Mouse (Mus musculus) heart, embryonic 10.5 days (tissue): ENCODE measurements at regions not wholly inside any gene's neighbourhood (a gene's known extent, or its start where the extent isn't known, plus 50 kb on each side); places are given as distances from the start of the nearest gene placed in this dataset.

Source experiments
- DNase-seq: peaks from one replicate; pipeline ENCODE4 v3.0.0-alpha.2; 2017; ENCODE audit warnings: low spot score
- H3K27ac ChIP-seq: fragments of 300-500 bp; sonication (generic); 2 replicates; pipeline ENCODE4 v1.5.1; 2016; ENCODE audit warnings: mild to moderate bottlenecking
- H3K27me3 ChIP-seq: fragments of 300-500 bp; sonication (generic); 2 replicates; pipeline ENCODE4 v1.6.1; 2016; ENCODE audit warnings: mild to moderate bottlenecking; ENCODE audit not compliant: poor library complexity, insufficient read depth, severe bottlenecking
- H3K36me3 ChIP-seq: fragments of 300-500 bp; sonication (generic); 2 replicates; pipeline ENCODE4 v1.6.1; 2016; ENCODE audit warnings: mild to moderate bottlenecking, moderate library complexity
- H3K4me1 ChIP-seq: fragments of 300-500 bp; sonication (generic); 2 replicates; pipeline ENCODE4 v1.6.1; 2016; ENCODE audit warnings: mild to moderate bottlenecking
- H3K4me3 ChIP-seq: fragments of 300-500 bp; sonication (generic); 2 replicates; pipeline ENCODE4 v1.5.1; 2016; ENCODE audit warnings: mild to moderate bottlenecking, moderate library complexity
- H3K9me3 ChIP-seq: fragments of 300-500 bp; sonication (generic); 2 replicates; pipeline ENCODE4 v1.6.1; 2016; ENCODE audit warnings: mild to moderate bottlenecking, moderate library complexity
- WGBS: fragments of 180-500 bp; shearing (Covaris S2); methylation state at CpG from one replicate; pipeline ENCODE4 v1.1.7; 2016; 5-methylcytosine and 5-hydroxymethylcytosine counted together

- H3K27ac ChIP-seq = no peak overlapping the region
- no peaks in the 10 kb centered on the region for H3K36me3 ChIP-seq
- H3K4me1 ChIP-seq = peaks cover 11% of the 10 kb centered on the region
- no peaks in the 10 kb centered on the region for H3K9me3 ChIP-seq
- DNase-seq = no peak
- H3K27me3 ChIP-seq = peaks cover 12% of the 10 kb centered on the region; the same call in 1 of the 2 replicates
- no peak overlapping the region for H3K4me3 ChIP-seq
- 34% methylated on average over 3 of the region's 3 CpGs for WGBS
Observed at GRCm38 (mm10) chr5:149815879-149816278, 137.8 kb downstream of the B3glct start.

GRCm38 (mm10) chr5:149818812-149819211 is 140.8 kb downstream of the B3glct start:
- no peak for DNase-seq
- peaks cover 9% of the 10 kb centered on the region; the same call in 1 of the 2 replicates for H3K27me3 ChIP-seq
- peaks cover 11% of the 10 kb centered on the region for H3K4me1 ChIP-seq
- H3K36me3 ChIP-seq = no peaks in the 10 kb centered on the region
- H3K4me3 ChIP-seq = no peak overlapping the region
- no peaks in the 10 kb centered on the region for H3K9me3 ChIP-seq
- H3K27ac ChIP-seq = no peak overlapping the region
- WGBS = 37% methylated on average over 6 of the region's 6 CpGs

GRCm38 (mm10) chr5:149823821-149824220 is 145.8 kb downstream of the B3glct start:
- H3K4me3 ChIP-seq = no peak overlapping the region
- H3K4me1 ChIP-seq = peaks cover 7% of the 10 kb centered on the region
- whole genome bisulfite sequencing = 82% methylated on average over 9 of the region's 9 CpGs
- H3K27me3 ChIP-seq = no peaks in the 10 kb centered on the region
- no peaks in the 10 kb centered on the region for H3K9me3 ChIP-seq
- no peak overlapping the region for H3K27ac ChIP-seq
- no peaks in the 10 kb centered on the region for H3K36me3 ChIP-seq
- no peak for DNase-seq

GRCm38 (mm10) chr5:149827599-149827998 is 149.6 kb downstream of the B3glct start:
- no peak overlapping the region for H3K27ac ChIP-seq
- no peak overlapping the region for H3K4me3 ChIP-seq
- H3K4me1 ChIP-seq = 0 out of 2 replicates have a peak, but pooled peaks cover 6% of the 10 kb centered on the region
- 51% methylated on average over 3 of the region's 3 CpGs for WGBS
- H3K36me3 ChIP-seq = no peaks in the 10 kb centered on the region
- no peak for DNase-seq
- H3K9me3 ChIP-seq = no peaks in the 10 kb centered on the region
- H3K27me3 ChIP-seq = no peaks in the 10 kb centered on the region

- Histone ChIP-seq H3K36me3 (no peaks in the 10 kb centered on the region), H3K4me3 (peak overlapping the region; percentile 62), H3K27ac (peak overlapping the region; percentile 73), H3K9me3 (no peaks in the 10 kb centered on the region), H3K4me1 (no peaks in the 10 kb centered on the region), H3K27me3 (no peaks in the 10 kb centered on the region)
- WGBS = 5% methylated on average over 28 of the region's 28 CpGs
- DNase-seq = peak; percentile 79
Observed at GRCm38 (mm10) chr5:149831122-149831861, 153.3 kb downstream of the B3glct start.

- Histone ChIP-seq H3K36me3 (no peaks in the 10 kb centered on the region), H3K27me3 (peaks cover 10% of the 10 kb centered on the region; the same call in 1 of the 2 replicates), H3K27ac (no peak overlapping the region), H3K9me3 (no peaks in the 10 kb centered on the region), H3K4me1 (no peaks in the 10 kb centered on the region), H3K4me3 (no peak overlapping the region)
- DNase-seq = no peak
- 75% methylated on average over 2 of the region's 2 CpGs for WGBS
Observed at GRCm38 (mm10) chr5:149837379-149837778, 159.3 kb downstream of the B3glct start.

- H3K27ac ChIP-seq = no peak overlapping the region
- no peaks in the 10 kb centered on the region for H3K36me3 ChIP-seq
- WGBS = 59% methylated on average over 6 of the region's 6 CpGs
Observed at GRCm38 (mm10) chr5:149842491-149842890, 164.5 kb downstream of the B3glct start.

GRCm38 (mm10) chr5:149843310-149843709 is 165.3 kb downstream of the B3glct start:
- no peak overlapping the region for H3K4me3 ChIP-seq
- peaks cover 29% of the 10 kb centered on the region for H3K27me3 ChIP-seq
- H3K36me3 ChIP-seq = no peaks in the 10 kb centered on the region
- no peak for DNase-seq
- no peak overlapping the region for H3K27ac ChIP-seq
- peaks cover 5% of the 10 kb centered on the region; the same call in 1 of the 2 replicates for H3K4me1 ChIP-seq
- 45% methylated on average over 7 of the region's 7 CpGs for WGBS
- no peaks in the 10 kb centered on the region for H3K9me3 ChIP-seq

More at GRCm38 (mm10) chr5:149842491-149842890, 164.5 kb downstream of the B3glct start:
- Histone ChIP-seq H3K4me3 (no peak overlapping the region), H3K27me3 (peaks cover 29% of the 10 kb centered on the region), H3K9me3 (no peaks in the 10 kb centered on the region), H3K4me1 (peaks cover 5% of the 10 kb centered on the region; the same call in 1 of the 2 replicates)
- no peak for DNase-seq

- H3K4me3 ChIP-seq = no peak overlapping the region
- H3K27me3 ChIP-seq = peaks cover 25% of the 10 kb centered on the region
- H3K4me1 ChIP-seq = peaks cover 5% of the 10 kb centered on the region; the same call in 1 of the 2 replicates
- H3K9me3 ChIP-seq = no peaks in the 10 kb centered on the region
- WGBS = 79% methylated on average over 8 of the region's 8 CpGs
- DNase-seq = no peak
- no peaks in the 10 kb centered on the region for H3K36me3 ChIP-seq
- no peak overlapping the region for H3K27ac ChIP-seq
Observed at GRCm38 (mm10) chr5:149845256-149845655, 167.2 kb downstream of the B3glct start.

GRCm38 (mm10) chr5:149848465-149848864 is 170.0 kb upstream of the Rxfp2 start:
- H3K4me1 ChIP-seq = peaks cover 16% of the 10 kb centered on the region
- DNase-seq = no peak
- H3K36me3 ChIP-seq = no peaks in the 10 kb centered on the region
- no peaks in the 10 kb centered on the region for H3K9me3 ChIP-seq
- WGBS = 73% methylated on average over 3 of the region's 3 CpGs
- H3K27ac ChIP-seq = no peak overlapping the region
- no peak overlapping the region for H3K4me3 ChIP-seq
- peaks cover 16% of the 10 kb centered on the region for H3K27me3 ChIP-seq

GRCm38 (mm10) chr5:149851011-149851410 is 167.5 kb upstream of the Rxfp2 start:
- 9% methylated on average over 9 of the region's 9 CpGs for WGBS

GRCm38 (mm10) chr5:149852516-149852915 is 166.0 kb upstream of the Rxfp2 start:
- Histone ChIP-seq H3K4me3 (peak overlapping the region; percentile 50), H3K27me3 (no peaks in the 10 kb centered on the region; the same call in 1 of the 2 replicates), H3K36me3 (no peaks in the 10 kb centered on the region), H3K27ac (no peak overlapping the region), H3K9me3 (no peaks in the 10 kb centered on the region), H3K4me1 (peaks cover 16% of the 10 kb centered on the region)
- no peak for DNase-seq
- WGBS = 16% methylated on average over 16 of the region's 16 CpGs

More at GRCm38 (mm10) chr5:149851011-149851410, 167.5 kb upstream of the Rxfp2 start:
- no peak overlapping the region for H3K4me3 ChIP-seq
- no peaks in the 10 kb centered on the region for H3K9me3 ChIP-seq
- DNase-seq = peak; percentile 79
- no peaks in the 10 kb centered on the region for H3K36me3 ChIP-seq
- no peaks in the 10 kb centered on the region; the same call in 1 of the 2 replicates for H3K27me3 ChIP-seq
- H3K4me1 ChIP-seq = peaks cover 11% of the 10 kb centered on the region
- H3K27ac ChIP-seq = no peak overlapping the region

- Histone ChIP-seq H3K36me3 (no peaks in the 10 kb centered on the region), H3K27ac (no peak overlapping the region), H3K9me3 (no peaks in the 10 kb centered on the region), H3K4me3 (no peak overlapping the region), H3K4me1 (peaks cover 16% of the 10 kb centered on the region), H3K27me3 (no peaks in the 10 kb centered on the region; the same call in 1 of the 2 replicates)
- WGBS = 79% methylated on average over 1 of the region's 1 CpGs
- no peak for DNase-seq
Observed at GRCm38 (mm10) chr5:149856101-149856500, 162.4 kb upstream of the Rxfp2 start.
